ENCODE assay signal across 8 mouse cellular contexts in the genomic region with DNA sequence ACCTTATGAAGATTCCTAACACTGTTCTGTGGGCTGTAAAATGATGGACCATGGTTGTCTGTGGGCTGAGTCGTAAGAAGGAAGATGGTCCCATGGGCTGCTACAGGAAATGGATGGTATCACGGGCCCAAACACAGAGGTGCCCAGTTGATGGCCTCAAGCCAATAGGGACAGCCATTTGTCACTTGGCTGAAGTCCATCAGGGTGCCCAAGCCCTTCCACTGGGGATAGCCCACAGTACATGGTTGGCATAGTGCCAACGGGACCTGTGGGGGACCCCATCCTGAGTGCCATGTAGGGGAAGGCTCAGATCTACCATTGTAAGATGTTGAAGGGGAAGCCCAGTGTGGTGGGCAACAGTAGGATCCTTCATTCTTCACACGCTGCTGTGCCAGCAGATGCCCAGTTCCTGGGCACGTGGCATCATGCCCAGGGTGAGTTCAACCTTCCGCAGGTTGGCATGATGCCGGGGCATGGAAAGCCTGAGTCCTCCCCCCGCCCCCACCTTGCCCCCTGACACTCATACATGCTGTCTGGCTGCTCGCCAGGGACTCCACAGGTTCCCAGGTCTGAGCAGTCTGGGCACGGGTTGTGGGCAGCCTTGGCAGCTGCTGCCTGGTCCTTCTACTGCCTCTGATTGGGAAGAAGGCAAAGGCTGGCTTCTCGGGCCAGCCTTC.
DNase-seq lines count a peak whose midpoint lies in the region; ATAC-seq and TF ChIP-seq lines count a peak whose summit lies in the region.

No protein-coding gene starts in this region.

- no peak for TF ChIP-seq CTCF in thymus, adult 2 months (IDR thresholded peaks at IDR 0.05; ENCODE audit: borderline replicate concordance, control insufficient read depth, extremely low read depth, insufficient read depth, low read length, poor library complexity)

- H3K4me2 ChIP-seq in hindbrain, embryonic 14.5 days (replicated peaks): no peak overlapping the region
- no peak overlapping the region for H3K4me2 ChIP-seq in midbrain, embryonic 11.5 days

- peaks cover 66% of the 10 kb centered on the region for H3K27me3 ChIP-seq in hindbrain, embryonic 14.5 days (ENCODE audit: control insufficient read depth, insufficient read depth, low read length)
- peaks cover 74% of the 10 kb centered on the region for H3K27me3 ChIP-seq in midbrain, embryonic 11.5 days (ENCODE audit: control insufficient read depth, insufficient read depth, low read length)
- no peaks in the 10 kb centered on the region for H3K27me3 ChIP-seq in thymus, adult 2 months (ENCODE audit: control insufficient read depth, insufficient read depth, low read length)

- H3K9ac ChIP-seq in hindbrain, embryonic 14.5 days: no peak overlapping the region
- no peak overlapping the region for H3K9ac ChIP-seq in midbrain, embryonic 11.5 days (ENCODE audit: low read length)

- no peak overlapping the region for H3K27ac ChIP-seq in hindbrain, embryonic 14.5 days
- no peak overlapping the region for H3K27ac ChIP-seq in midbrain, embryonic 11.5 days (ENCODE audit: low read depth, low read length)
- no peak overlapping the region for H3K27ac ChIP-seq in thymus, adult 2 months (ENCODE audit: control insufficient read depth, insufficient read depth, low read length)

- WGBS in hindbrain, embryonic 14.5 days: 50% methylated on average over 11 of the region's 11 CpGs
- 93% methylated on average over 11 of the region's 11 CpGs for WGBS in midbrain, embryonic 11.5 days
- 89% methylated on average over 11 of the region's 11 CpGs for WGBS in thymus, adult 2 months

- intact Hi-C loops in gastrocnemius, postnatal 14 days (cut with DNase I; ENCODE audit: low total_unique reads): no loop called here

- H3K4me1 ChIP-seq in hindbrain, embryonic 14.5 days (replicated peaks; ENCODE audit: control insufficient read depth, insufficient read depth, low read length): peaks cover 21% of the 10 kb centered on the region
- peaks cover 11% of the 10 kb centered on the region for H3K4me1 ChIP-seq in midbrain, embryonic 11.5 days (ENCODE audit: control insufficient read depth, insufficient read depth, low read length)
- H3K4me1 ChIP-seq in thymus, adult 2 months (replicated peaks; ENCODE audit: control insufficient read depth, insufficient read depth, low read length): no peaks in the 10 kb centered on the region

- no peaks in the 10 kb centered on the region for H3K9me3 ChIP-seq in hindbrain, embryonic 14.5 days (ENCODE audit: control insufficient read depth, low read length)
- no peaks in the 10 kb centered on the region for H3K9me3 ChIP-seq in midbrain, embryonic 11.5 days (ENCODE audit: control insufficient read depth, low read length)

- TF ChIP-seq POLR2A in thymus, adult 2 months (IDR thresholded peaks at IDR 0.05; ENCODE audit: control insufficient read depth, extremely low read depth, insufficient read depth, low read length, poor library complexity): no peak

- H3K36me3 ChIP-seq in hindbrain, embryonic 14.5 days (replicated peaks; ENCODE audit: control insufficient read depth, insufficient read depth): no peaks in the 10 kb centered on the region
- H3K36me3 ChIP-seq in midbrain, embryonic 11.5 days (ENCODE audit: control insufficient read depth, insufficient read depth, low read length): no peaks in the 10 kb centered on the region
- no peaks in the 10 kb centered on the region for H3K36me3 ChIP-seq in thymus, adult 2 months (ENCODE audit: control insufficient read depth, insufficient read depth, low read length)

- peak; percentile 93 for DNase-seq in retina, postnatal 1 day
- no peak for DNase-seq in retina, embryonic 14.5 days (ENCODE audit: low spot score)
- peak; percentile 57 to 77 for DNase-seq in cerebellum, postnatal 25 days
- DNase-seq in hindbrain, embryonic 14.5 days (ENCODE audit: low spot score): peak; percentile 84
- no peak for DNase-seq in midbrain, embryonic 11.5 days (ENCODE audit: low spot score, missing footprints)
- DNase-seq in thymus, adult 2 months: no peak
- no peak for DNase-seq in gastrocnemius, postnatal 14 days
- DNase-seq in layer of hippocampus, postnatal 25 days (ENCODE audit: extremely low spot score in 1 of 2, low spot score in 1 of 2): no peak

- ATAC-seq in hindbrain, embryonic 14.5 days (ENCODE audit: low FRiP score): peak; percentile 85
- peak; percentile 22 for ATAC-seq in midbrain, embryonic 11.5 days (ENCODE audit: low FRiP score)

- no peak overlapping the region for H3K4me3 ChIP-seq in hindbrain, embryonic 14.5 days (replicated peaks; ENCODE audit: low read length)
- H3K4me3 ChIP-seq in midbrain, embryonic 11.5 days (ENCODE audit: low read depth, low read length): no peak overlapping the region
- no peak overlapping the region for H3K4me3 ChIP-seq in thymus, adult 2 months (ENCODE audit: control insufficient read depth, insufficient read depth, low read length)

Comparison
In these comparisons a context has a peak if more than half of its experiments do, and no peak if none do; other contexts are left out.
1. DNase-seq: peak in retina, postnatal 1 day (single experiment), cerebellum, postnatal 25 days (2 of 2) and hindbrain, embryonic 14.5 days (single experiment); none in retina, embryonic 14.5 days (single experiment), midbrain, embryonic 11.5 days (single experiment), thymus, adult 2 months (single experiment), gastrocnemius, postnatal 14 days (single experiment) and layer of hippocampus, postnatal 25 days (0 of 2).